Mouse (Mus musculus) G1E (cell line): ENCODE results near the gene Cuedc2.

Experiments used
- CTCF ChIP-seq: IDR thresholded peaks from 2 replicates; pipeline ENCODE4 v1.5.1; 2012; ENCODE audit warnings: low read depth, low read length, inconsistent platforms, mixed read lengths
- GATA1 ChIP-seq: IDR thresholded peaks from 2 replicates; pipeline ENCODE4 v1.6.1; 2012; ENCODE audit warnings: borderline replicate concordance, low read length, inconsistent platforms, mixed read lengths
- GATA2 ChIP-seq: IDR thresholded peaks from 2 replicates; pipeline ENCODE4 v1.6.1; 2012; ENCODE audit warnings: low read depth, low read length, inconsistent platforms, borderline replicate concordance
- POLR2AphosphoS5 ChIP-seq: IDR thresholded peaks from 2 replicates; pipeline ENCODE4 v1.6.1; 2012; ENCODE audit warnings: low read depth, low read length, inconsistent platforms; ENCODE audit not compliant: insufficient replicate concordance
- TAL1 ChIP-seq: conservative IDR thresholded peaks from 2 replicates; pipeline ENCODE4 v1.6.1; 2012; ENCODE audit warnings: low read depth, low read length, inconsistent platforms, mixed read lengths

- TF ChIP-seq CTCF (no peak), GATA1 (no peak), GATA2 (no peak), TAL1 (no peak), POLR2AphosphoS5 (no peak)
Observed at GRCm38 (mm10) chr19:46324366-46324765, 14.1 kb downstream of the Cuedc2 start.
